Mouse (Mus musculus) intestine, postnatal 0 days (tissue): ENCODE measurements around the gene Thumpd3. TPM values are rescaled to one million over a fixed set of nuclear protein-coding genes. Genes with fewer than 3 reads are reported as not detected.
A peak's percentile ranks its signal among the peaks of the same experiment; 100 is the strongest.

ENCODE experiments used
- ATAC-seq: fragments of 200-750 bp; cut with Nextera tagmentation; 2 replicates; pipeline ENCODE4 v1.8.0; 2017; ENCODE audit warnings: mild to moderate bottlenecking, moderate TSS enrichment, moderate library complexity
- H3K27ac ChIP-seq: fragments of 300-500 bp; sonication (generic); 2 replicates; pipeline ENCODE4 v1.5.1; 2014; ENCODE audit warnings: mild to moderate bottlenecking, low read depth, low read length, moderate library complexity
- H3K27me3 ChIP-seq: fragments of 300-500 bp; sonication (generic); replicated peaks from 2 replicates; pipeline ENCODE4 v1.6.1; 2014; ENCODE audit warnings: low read length, mixed read lengths; ENCODE audit not compliant: control insufficient read depth, insufficient read depth
- H3K36me3 ChIP-seq: fragments of 300-500 bp; sonication (generic); 2 replicates; pipeline ENCODE4 v1.6.1; 2014; ENCODE audit warnings: mild to moderate bottlenecking, moderate library complexity; ENCODE audit not compliant: control insufficient read depth, insufficient read depth
- H3K4me1 ChIP-seq: fragments of 300-500 bp; sonication (generic); replicated peaks from 2 replicates; pipeline ENCODE4 v1.6.1; 2014; ENCODE audit warnings: antibody characterized with exemption, low read length, mixed read lengths; ENCODE audit not compliant: control insufficient read depth, insufficient read depth
- H3K4me2 ChIP-seq: fragments of 300-500 bp; sonication (generic); replicated peaks from 2 replicates; pipeline ENCODE4 v1.6.1; 2014; ENCODE audit warnings: low read depth, mild to moderate bottlenecking, moderate library complexity
- H3K4me3 ChIP-seq: fragments of 300-500 bp; sonication (generic); 2 replicates; pipeline ENCODE4 v1.5.1; 2014; ENCODE audit warnings: low read depth, low read length
- H3K9ac ChIP-seq: fragments of 300-500 bp; sonication (generic); 2 replicates; pipeline ENCODE4 v1.6.1; 2014; ENCODE audit warnings: mild to moderate bottlenecking, low read depth, low read length
- H3K9me3 ChIP-seq: fragments of 300-500 bp; sonication (generic); 2 replicates; pipeline ENCODE4 v1.6.1; 2016; ENCODE audit warnings: mixed run types; ENCODE audit not compliant: control insufficient read depth
- CTCF ChIP-seq: sonication (generic); IDR thresholded peaks from 2 replicates; pipeline ENCODE4 v1.5.1; 2016; ENCODE audit warnings: low read depth, mild to moderate bottlenecking, control low read depth, antibody characterized with exemption, moderate library complexity
- WGBS: fragments of 180-500 bp; shearing (Covaris S2); extraction: QIAGEN DNeasy Blood & Tissue Kit; methylation state at CpG from one replicate; pipeline ENCODE4 v1.1.7; 2014; 5-methylcytosine and 5-hydroxymethylcytosine counted together
- polyA plus RNA-seq: library from polyadenylated mRNA; unstranded; fragments of >200 nt; fragmentation: Nextera tagmentation; extraction: Ambion mirVana; gene quantifications from 2 replicates; pipeline ENCODE4 v1.2.1, GENCODE M21; 2015

The Thumpd3 gene
- polyA plus RNA-seq, 1 experiment from 2014 or later, result 36.0 TPM

DNA sequence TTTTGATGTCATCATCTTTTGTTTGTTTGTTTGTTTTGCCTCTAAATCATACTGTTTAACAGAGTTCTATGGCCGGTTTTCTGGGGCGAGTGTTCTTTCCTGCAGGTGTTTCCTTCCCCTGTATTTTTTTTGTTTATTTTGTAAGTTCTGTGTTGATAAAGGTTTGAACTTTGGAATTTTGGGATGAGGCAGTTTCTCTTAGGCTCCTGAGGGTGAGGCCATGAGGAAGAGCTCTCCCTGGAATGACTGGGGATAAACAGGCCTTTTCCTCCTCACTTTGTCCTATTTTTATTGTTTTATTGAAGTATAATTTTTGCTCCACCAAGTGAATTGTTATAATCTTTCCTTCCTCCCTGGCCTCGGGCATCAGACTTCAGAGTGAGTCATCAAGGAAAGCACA, 6.9 kb downstream of the Thumpd3 start:
- peak; percentile 84 for ATAC-seq
- H3K4me2 ChIP-seq, result no peak overlapping the region
- no peak overlapping the region for H3K4me3 ChIP-seq
- no peaks in the 10 kb centered on the region for H3K27me3 ChIP-seq
- peaks cover 28% of the 10 kb centered on the region for H3K36me3 ChIP-seq
- H3K9me3 ChIP-seq, result no peaks in the 10 kb centered on the region
- H3K4me1 ChIP-seq, result no peaks in the 10 kb centered on the region; the same call in 1 of the 2 replicates
- peak overlapping the region; percentile 74 for H3K27ac ChIP-seq
- whole genome bisulfite sequencing, result 28% methylated on average over 3 of the region's 3 CpGs
- TF ChIP-seq CTCF, result no peak
- no peak overlapping the region for H3K9ac ChIP-seq

DNA sequence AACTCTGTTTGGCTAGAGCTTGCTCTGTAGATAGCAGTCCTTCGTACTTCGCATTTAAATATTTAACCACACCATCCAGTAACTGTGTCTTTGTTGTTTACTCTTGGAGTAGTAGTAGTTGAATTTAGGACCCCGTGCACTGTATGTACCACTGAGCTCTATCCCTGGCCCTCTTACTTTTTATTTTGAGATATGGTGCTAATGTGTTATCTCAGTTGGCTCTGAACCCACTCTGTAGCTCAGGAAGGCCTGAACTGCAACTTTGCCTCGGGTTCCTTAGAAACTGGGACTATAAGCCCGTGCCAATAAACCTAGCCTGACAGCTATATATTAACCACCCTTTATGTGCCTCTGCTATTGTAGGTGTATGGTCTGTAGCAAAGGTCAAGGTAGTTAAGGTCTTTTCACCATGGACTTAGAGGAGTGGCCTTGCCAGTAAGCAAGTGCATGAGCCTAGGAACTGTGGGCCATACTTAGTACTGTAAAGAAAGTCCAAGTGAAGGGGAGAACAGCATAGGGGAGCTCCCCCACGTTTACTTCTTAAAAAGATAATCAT, 8.6 kb downstream of the Thumpd3 start:
- Histone ChIP-seq H3K9me3 (no peaks in the 10 kb centered on the region), H3K4me3 (no peak overlapping the region), H3K9ac (no peak overlapping the region), H3K36me3 (peaks cover 38% of the 10 kb centered on the region), H3K27ac (peak overlapping the region; percentile 84), H3K27me3 (no peaks in the 10 kb centered on the region), H3K4me2 (peak overlapping the region; percentile 35; the same call in 1 of the 2 replicates), H3K4me1 (peaks cover 2% of the 10 kb centered on the region; the same call in 1 of the 2 replicates)
- peak; percentile 92 for ATAC-seq
- TF ChIP-seq CTCF, result no peak
- 36% methylated on average over 6 of the region's 6 CpGs for WGBS

DNA sequence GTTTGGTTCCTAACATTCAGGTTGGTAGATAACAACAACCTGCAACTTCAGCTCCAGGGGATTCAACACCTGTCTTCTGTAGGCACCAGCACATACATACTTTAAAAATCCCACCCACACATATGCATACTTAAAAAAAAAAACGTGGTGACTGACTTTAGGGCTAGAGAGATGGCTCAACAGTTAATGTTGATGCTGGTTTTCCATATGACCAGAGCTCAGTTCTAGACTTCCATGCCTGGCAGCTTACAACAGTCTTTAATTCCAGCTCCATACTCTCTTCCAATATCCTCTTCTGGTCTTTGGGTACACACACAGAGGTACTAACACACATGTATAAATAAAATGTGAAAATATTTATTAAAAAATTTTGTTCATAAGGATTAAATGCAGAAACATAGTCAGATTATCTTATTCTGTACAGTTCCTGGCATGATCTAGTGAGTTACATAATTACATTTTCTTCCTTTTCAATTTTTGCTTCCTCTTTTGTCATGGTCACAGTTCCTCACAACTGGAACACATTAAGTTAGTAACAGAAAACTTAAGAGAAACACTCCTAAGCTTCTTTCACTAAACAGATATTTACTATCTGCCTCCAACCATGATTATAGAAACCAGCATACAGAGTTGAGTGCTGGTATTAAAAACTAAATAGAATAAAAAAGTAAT, 15.0 kb downstream of the Thumpd3 start:
- ATAC-seq, result no peak
- no peak overlapping the region for H3K27ac ChIP-seq
- WGBS, result 83% methylated on average over 1 of the region's 1 CpGs

DNA sequence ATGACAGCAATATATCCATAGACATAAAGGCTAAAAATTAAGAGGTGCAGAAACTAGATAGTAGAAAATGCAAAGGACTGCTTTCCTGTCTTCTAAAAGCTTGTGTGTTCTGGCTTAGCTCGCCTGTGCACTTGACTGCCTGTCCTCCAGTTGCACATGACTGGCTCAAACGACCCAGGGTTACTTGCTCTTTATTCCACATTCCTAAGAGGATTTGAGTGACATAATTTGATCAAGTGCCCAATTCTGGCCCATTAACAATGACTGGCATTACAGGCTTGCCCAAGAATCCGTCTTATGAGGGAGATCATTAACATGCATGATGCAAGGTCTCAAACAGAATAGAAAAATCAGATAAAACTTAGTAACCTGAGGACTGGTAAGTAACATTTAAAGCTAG, 16.2 kb downstream of the Thumpd3 start:
- TF ChIP-seq CTCF, result no peak
- no peak for ATAC-seq
- H3K9me3 ChIP-seq, result no peaks in the 10 kb centered on the region
- H3K4me1 ChIP-seq, result 0 out of 2 replicates have a peak, but pooled peaks cover 2% of the 10 kb centered on the region
- 53% methylated on average over 3 of the region's 3 CpGs for WGBS
- H3K4me2 ChIP-seq, result no peak overlapping the region
- no peak overlapping the region for H3K4me3 ChIP-seq
- peaks cover 40% of the 10 kb centered on the region for H3K36me3 ChIP-seq
- H3K27me3 ChIP-seq, result no peaks in the 10 kb centered on the region
- H3K9ac ChIP-seq, result no peak overlapping the region
- H3K27ac ChIP-seq, result no peak overlapping the region

More for the DNA sequence above, 15.0 kb downstream of the Thumpd3 start:
- 0 out of 2 replicates have a peak, but pooled peaks cover 2% of the 10 kb centered on the region for H3K4me1 ChIP-seq
- no peaks in the 10 kb centered on the region for H3K9me3 ChIP-seq
- no peaks in the 10 kb centered on the region for H3K27me3 ChIP-seq
- H3K36me3 ChIP-seq, result peaks cover 37% of the 10 kb centered on the region
- H3K4me3 ChIP-seq, result no peak overlapping the region
- H3K4me2 ChIP-seq, result no peak overlapping the region
- no peak overlapping the region for H3K9ac ChIP-seq
- TF ChIP-seq CTCF, result no peak

DNA sequence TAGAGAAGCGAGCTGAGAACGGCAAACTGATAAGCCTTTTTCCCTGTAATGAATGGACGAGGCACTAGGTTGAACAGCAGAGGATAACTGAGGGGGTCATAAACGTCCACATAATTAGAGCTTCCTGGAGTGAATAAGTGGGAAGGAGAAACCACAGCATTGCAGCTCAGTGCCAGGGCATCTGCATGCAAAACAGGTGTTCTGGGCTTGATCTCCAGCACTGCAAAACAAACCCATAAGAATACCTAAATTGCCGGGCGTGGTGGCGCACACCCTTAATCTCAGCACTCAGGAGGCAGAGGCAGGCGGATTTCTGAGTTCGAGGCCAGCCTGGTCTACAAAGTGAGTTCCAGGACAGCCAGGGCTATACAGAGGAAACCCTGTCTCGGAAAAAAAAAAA, 17.3 kb downstream of the Thumpd3 start:
- Histone ChIP-seq H3K4me2 (no peak overlapping the region), H3K9me3 (no peaks in the 10 kb centered on the region), H3K4me1 (0 out of 2 replicates have a peak, but pooled peaks cover 2% of the 10 kb centered on the region), H3K27me3 (no peaks in the 10 kb centered on the region), H3K9ac (no peak overlapping the region), H3K4me3 (no peak overlapping the region), H3K27ac (0 out of 2 replicates have a peak overlapping the region, but pooled peaks have one; percentile 10), H3K36me3 (peaks cover 51% of the 10 kb centered on the region)
- ATAC-seq, result no peak
- 76% methylated on average over 10 of the region's 10 CpGs for WGBS
- TF ChIP-seq CTCF, result no peak

DNA sequence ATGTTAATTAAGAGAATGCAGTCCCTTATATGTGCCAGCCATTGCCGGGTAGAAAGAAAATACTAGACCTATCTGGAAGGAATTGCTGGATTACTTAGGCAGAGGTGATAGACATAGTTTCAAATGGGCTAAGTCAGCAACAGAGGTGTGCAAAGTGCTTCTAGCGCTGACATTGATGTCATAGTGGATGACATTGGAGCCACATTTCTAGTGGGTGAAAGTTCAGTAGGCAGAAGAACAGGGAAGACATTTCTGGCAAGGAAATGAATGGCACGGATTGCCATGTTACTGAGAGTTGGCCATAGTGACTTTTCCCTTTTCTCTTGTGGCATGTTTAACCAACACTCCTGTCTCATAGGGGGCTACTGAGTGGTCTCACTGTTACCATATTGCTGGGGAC, 19.2 kb downstream of the Thumpd3 start:
- Histone ChIP-seq H3K9me3 (no peaks in the 10 kb centered on the region), H3K4me2 (no peak overlapping the region), H3K36me3 (peaks cover 37% of the 10 kb centered on the region), H3K27ac (peak overlapping the region; percentile 47; the same call in 1 of the 2 replicates), H3K9ac (no peak overlapping the region), H3K4me1 (no peaks in the 10 kb centered on the region), H3K27me3 (no peaks in the 10 kb centered on the region), H3K4me3 (no peak overlapping the region)
- WGBS, result 67% methylated on average over 3 of the region's 3 CpGs
- ATAC-seq, result peak; percentile 79
- TF ChIP-seq CTCF, result no peak
